9 mouse cellular contexts compared by ENCODE assay signal in genomic region chr11:29718541-29718940, GRCm38 (mm10). TPM values are rescaled to one million over a fixed set of nuclear protein-coding genes. Genes with fewer than 3 reads are reported as not detected.
DNase-seq lines count a peak whose midpoint lies in the region; ATAC-seq lines count a peak whose summit lies in the region.
"Had no signal": no experiment of that assay in that cellular context is flagged by ENCODE, and none has a peak within 500 bp of the region (broad histone marks: within the 10 kb centered on the region; RNA-seq: fewer than 3 reads in every experiment).

No protein-coding gene starts in this region.

- H3K4me2 ChIP-seq in midbrain, embryonic 14.5 days (ENCODE audit: low read length), result 0 out of 2 replicates have a peak overlapping the region, but pooled peaks have one; percentile 8
- H3K4me2 ChIP-seq in kidney, embryonic 15.5 days, result no peak overlapping the region
- H3K4me2 ChIP-seq in midbrain, embryonic 16.5 days (ENCODE audit: low read length), result no peak overlapping the region
- H3K4me2 ChIP-seq: limb, embryonic 15.5 days had no signal

- peaks cover 7% of the 10 kb centered on the region; the same call in 1 of the 2 replicates for H3K36me3 ChIP-seq in midbrain, embryonic 14.5 days (ENCODE audit: control insufficient read depth, insufficient read depth, low read length)
- H3K36me3 ChIP-seq in midbrain, embryonic 10.5 days, result peaks cover 10% of the 10 kb centered on the region
- peaks cover 4% of the 10 kb centered on the region; the same call in 1 of the 2 replicates for H3K36me3 ChIP-seq in kidney, embryonic 15.5 days
- H3K36me3 ChIP-seq in midbrain, embryonic 16.5 days (ENCODE audit: control insufficient read depth, insufficient read depth, low read length), result no peaks in the 10 kb centered on the region
- H3K36me3 ChIP-seq in hindbrain, embryonic 10.5 days, result peaks cover 7% of the 10 kb centered on the region
- H3K36me3 ChIP-seq: limb, embryonic 15.5 days had no signal

- no peak overlapping the region for H3K4me3 ChIP-seq in midbrain, embryonic 14.5 days (replicated peaks; ENCODE audit: low read depth, low read length)
- H3K4me3 ChIP-seq in midbrain, embryonic 10.5 days, result no peak overlapping the region
- no peak overlapping the region for H3K4me3 ChIP-seq in kidney, embryonic 15.5 days (replicated peaks)
- H3K4me3 ChIP-seq in midbrain, embryonic 16.5 days (ENCODE audit: low read depth, low read length), result no peak overlapping the region
- H3K4me3 ChIP-seq in hindbrain, embryonic 10.5 days, result no peak overlapping the region
- H3K4me3 ChIP-seq: limb, embryonic 15.5 days had no signal

- H3K27ac ChIP-seq in midbrain, embryonic 14.5 days (replicated peaks; ENCODE audit: low read depth, low read length), result 0 out of 2 replicates have a peak overlapping the region, but pooled peaks have one; percentile 37
- H3K27ac ChIP-seq in midbrain, embryonic 10.5 days (replicated peaks), result no peak overlapping the region
- peak overlapping the region; percentile 18; the same call in 1 of the 2 replicates for H3K27ac ChIP-seq in kidney, embryonic 15.5 days
- no peak overlapping the region for H3K27ac ChIP-seq in midbrain, embryonic 16.5 days (ENCODE audit: low read length)
- H3K27ac ChIP-seq in hindbrain, embryonic 10.5 days, result no peak overlapping the region
- H3K27ac ChIP-seq: limb, embryonic 15.5 days had no signal

- H3K4me1 ChIP-seq in midbrain, embryonic 14.5 days (ENCODE audit: control insufficient read depth, insufficient read depth, low read length), result peaks cover 4% of the 10 kb centered on the region; the same call in 1 of the 2 replicates
- peaks cover 5% of the 10 kb centered on the region; the same call in 1 of the 2 replicates for H3K4me1 ChIP-seq in midbrain, embryonic 10.5 days
- peaks cover 11% of the 10 kb centered on the region for H3K4me1 ChIP-seq in kidney, embryonic 15.5 days
- peaks cover 13% of the 10 kb centered on the region for H3K4me1 ChIP-seq in midbrain, embryonic 16.5 days (ENCODE audit: control insufficient read depth, insufficient read depth, low read length)
- no peaks in the 10 kb centered on the region for H3K4me1 ChIP-seq in hindbrain, embryonic 10.5 days (replicated peaks)

- no peaks in the 10 kb centered on the region for H3K27me3 ChIP-seq in midbrain, embryonic 14.5 days (ENCODE audit: control insufficient read depth, insufficient read depth, low read length)
- no peaks in the 10 kb centered on the region for H3K27me3 ChIP-seq in midbrain, embryonic 10.5 days (ENCODE audit: low read depth, poor library complexity, severe bottlenecking)
- no peaks in the 10 kb centered on the region for H3K27me3 ChIP-seq in kidney, embryonic 15.5 days
- no peaks in the 10 kb centered on the region for H3K27me3 ChIP-seq in midbrain, embryonic 16.5 days (ENCODE audit: control insufficient read depth, insufficient read depth, low read depth, low read length)
- no peaks in the 10 kb centered on the region for H3K27me3 ChIP-seq in hindbrain, embryonic 10.5 days (ENCODE audit: insufficient read depth, poor library complexity, severe bottlenecking)
- H3K27me3 ChIP-seq: limb, embryonic 15.5 days had no signal

- H3K9me3 ChIP-seq in midbrain, embryonic 14.5 days (ENCODE audit: control insufficient read depth, low read length), result no peaks in the 10 kb centered on the region
- H3K9me3 ChIP-seq in midbrain, embryonic 10.5 days (replicated peaks), result no peaks in the 10 kb centered on the region
- H3K9me3 ChIP-seq in kidney, embryonic 15.5 days (replicated peaks), result no peaks in the 10 kb centered on the region
- H3K9me3 ChIP-seq in midbrain, embryonic 16.5 days (replicated peaks; ENCODE audit: control insufficient read depth, low read length, poor library complexity, severe bottlenecking), result no peaks in the 10 kb centered on the region
- H3K9me3 ChIP-seq in hindbrain, embryonic 10.5 days, result no peaks in the 10 kb centered on the region
- H3K9me3 ChIP-seq: limb, embryonic 15.5 days had no signal

- peak; percentile 31 to 74 for DNase-seq in adrenal gland, adult (ENCODE audit: inconsistent age in 2 of 2, low spot score in 1 of 2)
- DNase-seq in adrenal gland, postnatal 4 days (ENCODE audit: low spot score in 2 of 2), result no peak
- DNase-seq in midbrain, embryonic 14.5 days, result peak; percentile 46
- DNase-seq in midbrain, embryonic 10.5 days (ENCODE audit: low spot score), result no peak
- no peak for DNase-seq in cerebellum, adult 18-20 months
- DNase-seq in hindbrain, embryonic 10.5 days (ENCODE audit: low spot score), result no peak

- ATAC-seq in midbrain, embryonic 14.5 days (ENCODE audit: low FRiP score, low TSS enrichment), result no peak; the same call in 1 of the 2 replicates
- 0 out of 2 replicates have a peak, but pooled peaks have one; percentile 56 for ATAC-seq in kidney, embryonic 15.5 days (replicated peaks; ENCODE audit: low FRiP score)
- peak; percentile 72; the same call in 1 of the 2 replicates for ATAC-seq in midbrain, embryonic 16.5 days

- 0 out of 2 replicates have a peak overlapping the region, but pooled peaks have one; percentile 17 for H3K9ac ChIP-seq in midbrain, embryonic 14.5 days (replicated peaks; ENCODE audit: low read length)
- H3K9ac ChIP-seq in kidney, embryonic 15.5 days, result no peak overlapping the region
- no peak overlapping the region for H3K9ac ChIP-seq in midbrain, embryonic 16.5 days (ENCODE audit: low read depth, low read length)
- H3K9ac ChIP-seq: limb, embryonic 15.5 days had no signal

- WGBS in midbrain, embryonic 14.5 days, result 49% methylated on average over 6 of the region's 6 CpGs
- WGBS in midbrain, embryonic 10.5 days, result 86% methylated on average over 6 of the region's 6 CpGs
- WGBS in kidney, embryonic 15.5 days, result 40% methylated on average over 6 of the region's 6 CpGs
- WGBS in midbrain, embryonic 16.5 days, result 36% methylated on average over 6 of the region's 6 CpGs
- WGBS in hindbrain, embryonic 10.5 days, result 85% methylated on average over 6 of the region's 6 CpGs

RNA-seq across cellular contexts. Expression of gene Rtn4, which starts 25.8 kb away (rescaled TPM):
- 100 to 1,000 TPM; 293 to 303 TPM for total RNA-seq in adrenal gland, postnatal 4 days (2021)
- polyA plus RNA-seq in midbrain, embryonic 14.5 days (2014; fragmentation: Nextera tagmentation; extraction: Ambion mirVana), result 110 and 136 TPM in 2 replicates
- 65.8 and 71.1 TPM in 2 replicates for polyA plus RNA-seq in midbrain, embryonic 10.5 days (2016; fragmentation: Nextera tagmentation; extraction: Ambion mirVana)
- polyA plus RNA-seq in kidney, embryonic 15.5 days (2015; fragmentation: Nextera tagmentation; extraction: Ambion mirVana), result 54.8 and 56.0 TPM in 2 replicates
- polyA plus RNA-seq in midbrain, embryonic 16.5 days (2015; fragmentation: Nextera tagmentation; extraction: Ambion mirVana), result 140 and 142 TPM in 2 replicates
- polyA plus RNA-seq in hindbrain, embryonic 10.5 days (2016; fragmentation: Nextera tagmentation; extraction: Ambion mirVana), result 66.5 and 67.1 TPM in 2 replicates

Comparison
In these comparisons a context has a peak if more than half of its experiments do, and no peak if none do; other contexts are left out.
1. DNase-seq: peak in adrenal gland, adult (2 of 2) and midbrain, embryonic 14.5 days (single experiment); none in adrenal gland, postnatal 4 days (0 of 2), midbrain, embryonic 10.5 days (single experiment), cerebellum, adult 18-20 months (0 of 2) and hindbrain, embryonic 10.5 days (single experiment).
2. H3K27ac ChIP-seq: peak in midbrain, embryonic 14.5 days (single experiment) and kidney, embryonic 15.5 days (single experiment); none in midbrain, embryonic 10.5 days (single experiment), midbrain, embryonic 16.5 days (single experiment) and hindbrain, embryonic 10.5 days (single experiment).